Mouse (Mus musculus): ENCODE measurements around the gene Rcvrn.

Rcvrn gene

DNA sequence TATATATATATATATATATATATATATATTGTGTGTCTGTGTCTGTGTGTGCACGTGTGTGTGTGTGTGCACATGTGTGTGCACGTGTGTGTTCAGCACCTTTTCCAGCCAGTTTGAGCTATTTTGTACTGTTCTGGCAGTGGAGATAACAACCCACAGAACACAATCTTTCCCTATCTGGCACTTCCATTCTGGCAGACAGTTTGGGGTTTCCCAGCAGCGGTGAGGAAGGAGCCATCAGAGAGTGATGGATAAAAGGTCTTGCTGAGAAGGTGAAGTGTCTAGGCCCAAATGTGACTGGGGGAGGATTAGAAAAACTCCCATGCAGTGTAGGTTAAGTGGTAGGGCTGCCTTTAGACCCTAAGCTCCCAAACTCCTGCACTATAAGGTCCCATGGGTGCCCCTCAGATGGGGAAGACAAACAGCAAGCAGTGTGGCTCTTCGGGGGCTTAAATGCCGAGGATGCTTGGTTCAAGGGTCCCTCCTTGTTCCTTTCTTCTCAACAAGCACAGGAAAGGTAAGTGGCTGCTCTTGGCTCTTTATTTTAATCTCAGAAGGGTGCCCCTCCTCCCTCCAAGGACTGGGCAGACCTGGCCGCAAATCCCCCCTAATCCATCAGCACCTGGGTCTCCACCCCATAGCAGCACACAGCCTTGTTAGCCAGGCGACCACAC, at the start of gene Rcvrn:
Gene Rcvrn (plus strand): TSS at position 624 of the 674 bp plus-strand sequence.
- DNase-seq (ENCODE audit: low spot score), result no peak

DNA sequence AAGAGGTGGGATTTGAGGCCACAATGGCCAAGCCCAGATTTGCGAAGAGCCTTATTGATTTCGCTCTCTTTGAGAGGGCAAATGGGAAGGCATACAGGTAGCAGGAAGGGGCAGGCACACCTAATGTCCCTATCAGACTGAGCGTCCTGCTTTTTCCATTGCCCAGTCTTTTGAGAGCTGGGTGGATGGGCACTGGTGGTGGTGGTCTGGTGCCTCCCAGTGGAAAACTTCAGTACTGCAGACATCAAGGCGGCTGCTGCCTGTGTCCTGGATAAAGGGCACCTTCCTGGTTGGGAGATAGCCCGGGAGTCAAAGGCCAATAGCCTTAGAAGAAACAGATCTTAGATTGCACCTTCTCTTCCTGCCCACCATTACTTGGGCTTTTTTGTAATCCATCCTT, 47.4 kb upstream of the Rcvrn start:
- peak; percentile 84 for DNase-seq (ENCODE audit: low spot score)

DNA sequence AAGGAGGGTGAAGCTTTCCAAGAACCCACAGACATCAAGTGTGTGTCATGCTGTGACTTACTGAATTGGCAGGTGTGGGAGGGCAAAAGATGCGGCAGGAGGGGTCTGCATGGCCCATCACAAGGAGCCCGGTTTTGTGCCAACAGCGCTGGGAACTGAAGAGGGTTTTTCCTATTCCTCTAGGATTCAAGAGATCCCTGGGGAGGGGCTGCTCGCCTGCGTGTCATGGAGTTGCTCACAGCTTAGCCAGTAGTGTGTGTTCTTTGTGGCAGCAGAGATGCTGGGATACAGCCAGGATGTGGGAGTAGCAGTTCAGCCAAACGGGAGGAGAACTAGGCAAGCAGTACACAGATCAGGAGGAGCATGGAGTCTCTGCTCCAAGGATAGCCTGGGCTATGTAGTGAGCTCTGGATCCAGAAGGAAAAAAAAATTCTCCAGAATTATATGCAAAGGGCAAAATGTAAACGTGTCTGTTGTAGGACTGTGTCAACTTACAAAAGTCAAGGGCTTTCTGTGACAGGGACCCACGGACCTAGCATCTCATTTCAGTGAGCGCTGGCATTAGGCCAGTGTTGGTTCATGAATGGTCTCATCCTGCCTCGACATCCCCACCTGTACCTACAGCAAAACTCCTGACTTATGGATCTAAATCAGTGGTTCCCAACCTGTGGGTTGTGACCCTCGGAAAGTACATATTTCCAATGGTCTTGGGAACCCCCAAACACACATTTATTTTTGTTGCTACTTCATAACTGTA, 46.3 kb upstream of the Rcvrn start:
- DNase-seq (ENCODE audit: low spot score), result no peak

DNA sequence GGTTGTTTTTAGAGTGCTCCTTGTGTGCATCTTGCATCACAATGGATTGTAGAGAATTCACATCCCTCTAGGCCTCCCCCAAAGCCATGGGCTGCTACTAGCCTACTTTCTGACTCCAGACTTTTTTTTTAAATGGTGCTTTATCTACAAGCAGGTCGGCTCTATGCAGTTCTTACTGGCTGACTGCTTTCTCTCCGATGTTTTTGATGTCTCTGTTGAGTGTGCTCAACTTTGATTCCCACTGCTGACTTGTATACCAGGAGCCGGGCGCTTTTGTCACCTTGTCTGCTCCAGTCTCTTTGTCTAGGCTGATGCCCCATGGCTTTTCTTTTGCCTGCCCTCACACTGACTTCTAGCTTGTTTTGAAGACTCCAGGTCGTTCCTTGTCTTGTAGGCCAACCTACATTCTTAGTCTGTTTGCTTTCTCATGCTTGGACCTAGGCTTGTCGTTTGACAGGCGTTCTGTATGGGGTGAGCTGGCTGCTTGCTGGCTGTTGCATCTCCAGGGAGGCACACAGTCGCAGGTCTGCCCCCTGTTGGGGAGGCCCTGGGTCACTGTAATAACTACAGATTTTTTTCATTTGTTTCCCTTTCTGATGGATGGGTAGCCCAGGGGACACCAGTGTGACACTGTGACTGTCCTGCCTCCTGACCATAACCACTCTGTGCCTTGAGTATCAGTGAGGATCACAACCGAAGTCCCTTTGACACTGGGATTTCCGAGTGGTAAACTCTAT, 45.0 kb upstream of the Rcvrn start:
- DNase-seq (ENCODE audit: low spot score), result no peak

DNA sequence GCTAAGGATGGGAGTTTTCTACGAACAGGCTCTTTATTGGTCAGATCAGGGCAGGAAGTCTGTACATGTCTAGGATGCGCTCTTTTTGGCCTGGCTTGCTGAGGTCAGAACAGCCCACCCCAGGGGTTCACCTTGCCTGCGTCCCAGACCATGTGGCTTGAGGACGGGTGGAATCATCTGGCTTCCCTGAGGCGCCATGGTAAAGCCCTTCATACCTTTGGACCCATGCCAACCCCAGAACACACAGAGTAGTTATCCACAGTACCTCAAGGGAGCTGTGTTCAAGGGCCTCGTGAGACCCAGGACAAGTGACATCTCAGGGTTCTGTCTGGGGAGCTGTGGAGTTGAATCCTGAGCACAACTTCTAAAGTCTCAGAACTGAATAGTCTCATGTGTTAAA, 43.4 kb upstream of the Rcvrn start:
- DNase-seq (ENCODE audit: low spot score), result no peak

DNA sequence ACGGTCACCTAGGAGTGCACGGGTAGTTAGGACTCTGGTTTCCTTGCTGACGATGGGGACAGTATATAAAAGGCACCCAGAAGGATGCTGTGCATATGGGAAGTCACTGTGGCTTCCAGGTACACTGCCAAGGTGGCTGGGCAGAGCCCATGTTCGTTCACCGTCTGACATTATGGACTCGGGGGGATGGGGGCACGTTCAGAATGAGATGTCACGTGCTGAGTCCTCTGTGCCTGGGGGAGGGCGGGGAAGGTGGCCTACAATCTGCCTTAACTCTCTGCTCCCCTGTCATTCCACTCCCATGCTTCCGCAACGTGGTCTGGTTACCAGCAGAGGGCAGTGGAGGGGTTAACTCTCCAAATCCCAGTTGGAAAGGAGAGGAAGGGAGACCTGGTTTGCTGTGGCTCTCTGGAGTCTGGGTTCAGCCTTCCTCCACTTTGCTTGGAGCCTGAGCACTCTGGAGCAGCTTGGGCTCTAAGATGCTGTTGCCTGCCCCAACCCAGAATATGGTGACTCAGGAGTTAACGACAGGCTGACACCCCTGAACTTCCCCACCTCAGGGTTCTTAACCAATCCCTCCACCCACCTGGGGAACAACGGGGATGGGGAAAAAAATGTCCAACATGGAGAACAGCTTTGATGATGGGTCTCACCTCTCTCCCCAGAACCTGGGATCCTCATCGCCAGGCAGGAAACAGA, 42.8 kb upstream of the Rcvrn start:
- peak; percentile 81 for DNase-seq (ENCODE audit: low spot score)

DNA sequence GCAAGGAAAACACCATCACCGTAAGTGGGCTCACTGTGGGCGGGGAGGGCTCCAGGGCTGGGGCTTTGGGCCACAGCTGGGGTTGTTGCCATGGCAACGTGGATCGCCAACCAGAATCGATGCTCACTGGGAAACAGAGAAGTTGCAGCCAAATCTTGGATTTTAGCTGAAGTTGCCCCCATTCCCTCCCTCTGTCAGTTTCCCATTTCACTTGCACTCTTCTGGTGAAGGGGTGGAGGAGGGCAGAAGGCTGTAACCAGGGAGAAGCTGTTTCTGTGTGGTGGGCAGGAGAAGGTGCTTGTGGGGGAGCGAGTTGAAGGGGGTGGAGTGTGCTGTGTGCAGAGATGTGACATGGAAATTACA, 42.3 kb upstream of the Rcvrn start:
- DNase-seq (ENCODE audit: low spot score), result peak; percentile 28

DNA sequence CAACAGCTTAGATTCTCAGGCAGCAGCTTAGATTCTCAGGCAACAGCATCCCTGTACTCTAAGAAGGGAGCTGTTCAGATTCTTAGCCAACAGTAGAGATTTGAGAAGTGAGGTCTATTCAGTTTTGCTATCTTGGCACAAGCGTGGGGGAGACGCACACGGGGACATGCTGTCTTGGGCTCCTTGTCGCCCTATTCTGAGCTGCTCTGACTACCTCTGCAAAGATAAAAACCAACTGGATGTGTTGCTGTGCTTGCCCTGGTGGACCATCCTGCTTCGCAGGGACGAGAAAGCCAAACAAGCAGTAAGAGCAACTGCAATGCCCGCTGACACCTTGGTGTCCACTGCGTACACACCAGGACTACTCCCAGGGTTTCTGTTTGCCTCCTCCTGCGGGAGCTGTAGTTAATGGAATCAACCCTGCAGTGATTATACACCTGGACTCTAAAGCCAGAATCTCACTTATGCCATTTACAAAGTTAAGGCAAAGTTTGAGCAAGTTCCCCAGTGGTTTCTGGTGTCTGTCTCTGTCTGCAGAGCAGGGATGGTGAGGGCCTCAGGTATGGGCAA, 41.5 kb upstream of the Rcvrn start:
- DNase-seq (ENCODE audit: low spot score), result no peak

DNA sequence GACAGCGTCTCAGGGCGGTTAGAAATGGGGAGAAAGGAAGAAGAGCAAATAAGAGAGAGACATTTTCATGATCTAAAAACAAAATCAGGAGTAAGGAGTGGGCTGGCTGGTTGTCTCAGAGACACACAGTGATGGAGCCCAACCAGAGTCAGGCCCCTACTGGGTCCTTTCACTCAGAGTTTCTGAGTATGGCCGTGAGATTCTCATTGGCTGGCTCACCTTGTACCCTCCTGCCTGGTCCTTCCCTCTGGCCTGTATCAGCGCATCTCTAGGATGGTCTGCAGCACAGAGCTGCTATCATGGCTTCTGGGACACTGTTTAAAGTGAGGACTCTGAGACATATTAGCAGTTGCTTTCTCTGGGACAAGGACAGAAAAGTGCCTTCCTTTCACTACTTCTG, 40.6 kb upstream of the Rcvrn start:
- DNase-seq (ENCODE audit: low spot score), result no peak

DNA sequence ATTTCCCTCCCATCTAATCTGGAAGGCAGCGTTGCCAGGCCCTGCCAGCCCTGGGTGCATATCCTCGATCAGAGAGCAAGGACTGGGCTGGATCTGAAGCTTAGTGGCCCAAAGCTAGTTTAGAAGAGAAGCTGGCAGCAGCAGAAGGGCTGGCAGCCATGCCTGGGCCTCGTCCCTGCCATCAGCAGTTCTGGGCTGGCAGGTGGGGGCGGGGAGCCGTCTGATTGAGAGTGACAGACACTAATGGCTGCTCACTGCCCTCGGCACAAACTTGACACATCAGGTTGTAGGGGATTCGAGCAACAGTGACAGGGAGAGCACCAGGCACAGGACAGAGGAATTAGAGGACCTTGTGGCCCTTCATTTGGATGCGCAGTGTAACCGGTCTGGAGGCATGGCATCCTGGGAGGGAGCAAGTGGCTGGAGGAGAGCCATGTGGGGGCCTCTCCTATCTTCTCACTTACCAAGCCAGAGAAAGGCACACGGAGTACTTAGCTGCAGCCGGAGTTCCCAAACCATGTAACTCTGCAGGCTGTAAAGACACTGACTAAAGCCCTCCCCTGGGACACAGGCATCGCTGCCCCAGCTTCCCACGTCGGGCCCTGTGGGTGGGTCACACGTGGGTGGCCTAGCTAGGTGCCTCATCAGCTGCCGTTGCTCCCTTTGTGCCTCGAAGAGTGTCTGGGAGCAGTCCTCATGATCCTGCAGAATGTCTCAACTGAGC, 39.7 kb upstream of the Rcvrn start:
- no peak for DNase-seq (ENCODE audit: low spot score)

DNA sequence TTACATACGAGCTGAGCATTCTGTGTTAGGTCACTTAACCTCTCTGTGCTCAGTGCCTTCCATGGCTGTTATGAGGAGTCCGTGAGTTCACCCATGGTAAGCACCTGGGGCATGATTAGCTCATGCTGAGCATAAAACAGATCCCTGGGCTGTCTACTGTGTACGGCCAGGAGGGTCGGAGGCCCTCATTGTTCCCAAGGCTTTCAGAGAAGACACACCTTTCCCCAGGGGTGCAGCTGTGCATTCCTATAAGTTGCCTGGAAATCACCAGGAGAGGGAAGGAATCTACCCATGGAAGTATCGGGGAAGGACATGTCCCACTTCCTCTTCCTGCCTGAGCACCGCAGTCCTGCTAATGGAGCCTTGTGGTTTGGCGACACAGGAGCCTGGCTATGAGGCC, 38.8 kb upstream of the Rcvrn start:
- no peak for DNase-seq (ENCODE audit: low spot score)

DNA sequence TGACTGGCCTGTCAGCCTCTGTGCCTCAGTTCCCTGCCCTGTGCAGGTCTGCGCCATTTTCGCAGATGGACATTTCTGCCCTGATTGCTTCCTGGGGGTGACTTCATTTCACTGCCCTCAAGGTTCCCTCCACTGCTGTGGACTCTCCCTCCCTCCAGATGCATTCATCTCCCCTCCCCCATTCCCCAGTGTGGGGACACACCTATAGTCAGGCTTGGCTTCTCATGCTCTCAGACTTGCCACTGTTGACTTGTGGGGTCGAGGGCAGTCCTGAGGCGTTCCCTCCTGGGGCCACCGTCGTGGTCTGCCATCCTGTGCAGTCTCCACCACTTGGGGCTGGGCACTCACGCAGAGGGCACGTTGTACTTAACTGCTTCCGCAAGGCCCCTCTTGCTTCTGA, 38.3 kb upstream of the Rcvrn start:
- no peak for DNase-seq (ENCODE audit: low spot score)

DNA sequence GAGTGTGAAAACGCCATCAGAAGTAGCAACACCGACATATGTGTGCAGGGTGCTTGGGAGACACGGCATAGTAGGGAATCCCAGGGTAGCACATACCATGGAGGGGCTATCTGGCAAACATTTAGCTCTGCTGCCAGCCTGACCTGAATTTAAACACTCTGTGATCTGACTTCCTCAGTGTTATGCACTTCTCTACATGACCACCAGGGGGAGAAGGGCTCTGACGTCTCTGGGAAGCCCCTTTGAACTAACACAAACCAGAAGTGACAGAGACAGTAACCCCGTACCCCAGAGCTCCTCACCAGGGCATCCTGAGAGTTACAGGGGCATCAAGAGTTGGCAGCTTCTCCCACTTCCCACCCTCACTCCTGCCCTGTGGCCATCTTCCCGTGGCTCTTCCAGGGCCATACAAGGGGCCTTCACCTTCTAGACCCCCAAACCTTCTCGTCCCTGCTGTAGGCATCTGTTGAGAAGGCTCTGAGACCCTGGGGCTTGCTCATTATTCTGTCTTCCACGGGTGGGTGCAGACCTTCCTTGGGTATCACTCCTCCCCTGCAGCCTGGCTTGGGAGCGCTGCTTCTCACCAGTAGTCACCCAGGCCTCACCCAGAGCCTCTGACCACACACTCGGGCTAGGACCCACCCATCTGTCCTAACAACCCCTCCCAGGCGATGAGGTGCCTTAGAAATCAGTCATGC, 37.3 kb upstream of the Rcvrn start:
- peak; percentile 82 for DNase-seq (ENCODE audit: low spot score)

DNA sequence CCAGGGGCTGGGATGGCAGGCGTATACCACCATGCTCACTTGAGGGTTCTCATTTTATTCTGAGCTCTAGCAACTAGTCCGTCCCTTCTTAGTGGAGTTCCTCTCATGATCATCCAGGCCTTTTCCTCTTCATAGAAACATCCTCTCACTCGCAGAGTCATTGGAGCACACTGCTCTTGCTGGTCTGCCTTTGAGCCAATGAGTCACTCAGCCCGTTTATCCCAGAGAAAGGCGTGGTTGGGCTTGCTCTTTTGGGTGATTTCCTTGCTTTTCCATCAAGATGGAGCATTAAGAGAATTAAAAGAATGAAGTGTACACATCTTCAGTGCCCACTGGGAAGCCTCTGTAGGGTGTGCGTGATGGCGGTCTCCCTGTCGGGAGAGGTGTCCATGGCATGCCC, 33.7 kb upstream of the Rcvrn start:
- no peak for DNase-seq (ENCODE audit: low spot score)

DNA sequence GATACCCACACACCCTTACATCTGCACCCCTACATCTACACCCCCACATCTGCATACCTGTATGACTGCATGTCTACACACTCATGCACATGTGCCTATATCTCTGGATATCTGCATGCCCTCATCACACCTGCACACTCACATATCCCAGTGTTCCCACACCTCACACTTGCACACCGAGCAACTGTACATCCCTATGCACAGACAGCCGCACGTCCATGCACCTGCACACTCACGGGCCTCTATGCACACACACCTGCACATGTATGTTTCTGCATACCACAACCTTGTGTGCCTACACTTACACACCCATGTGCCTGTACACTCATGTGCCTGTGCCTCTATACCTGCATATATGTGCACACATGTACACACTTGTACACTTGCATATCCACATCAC, 31.7 kb upstream of the Rcvrn start:
- no peak for DNase-seq (ENCODE audit: low spot score)

DNA sequence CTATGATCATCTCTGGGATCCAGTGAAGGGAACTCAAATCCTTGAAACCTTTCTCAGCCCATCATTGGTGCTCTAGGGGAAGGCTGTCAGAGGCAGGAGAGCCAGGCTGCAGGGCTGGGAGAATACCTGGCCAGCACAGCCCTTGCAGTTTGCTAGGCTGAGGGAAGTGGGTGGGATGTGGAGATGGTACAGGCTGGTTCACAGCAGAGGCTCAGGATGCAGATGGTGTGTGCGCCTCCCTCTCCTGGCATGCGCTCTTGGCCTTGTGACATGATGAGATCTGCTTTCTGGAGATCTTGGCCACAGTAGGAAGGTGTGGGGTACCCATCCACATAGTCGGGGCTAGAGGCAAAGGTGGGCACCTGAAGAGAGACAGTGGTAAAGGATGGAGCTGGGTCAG, 30.9 kb upstream of the Rcvrn start:
- DNase-seq (ENCODE audit: low spot score), result no peak

DNA sequence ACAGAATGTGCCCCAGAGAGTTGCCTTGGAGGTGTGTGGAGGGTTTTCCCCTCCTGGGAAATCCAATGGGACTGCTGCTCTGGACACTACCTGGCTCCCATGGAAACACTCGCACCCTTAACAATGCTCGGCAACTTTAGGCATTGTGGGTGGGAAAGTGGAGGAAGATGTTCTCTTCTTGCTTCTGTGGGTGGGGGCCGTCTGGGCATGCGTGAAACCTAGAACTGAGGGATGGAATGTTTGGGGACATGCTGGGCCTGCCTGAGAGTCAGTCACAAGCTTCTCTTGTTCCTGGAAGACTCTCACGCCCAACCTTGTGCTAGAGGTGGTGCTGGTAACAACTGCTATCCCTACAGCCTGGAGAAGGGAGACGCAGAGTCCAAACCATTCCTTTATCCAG, 30.2 kb upstream of the Rcvrn start:
- no peak for DNase-seq (ENCODE audit: low spot score)

DNA sequence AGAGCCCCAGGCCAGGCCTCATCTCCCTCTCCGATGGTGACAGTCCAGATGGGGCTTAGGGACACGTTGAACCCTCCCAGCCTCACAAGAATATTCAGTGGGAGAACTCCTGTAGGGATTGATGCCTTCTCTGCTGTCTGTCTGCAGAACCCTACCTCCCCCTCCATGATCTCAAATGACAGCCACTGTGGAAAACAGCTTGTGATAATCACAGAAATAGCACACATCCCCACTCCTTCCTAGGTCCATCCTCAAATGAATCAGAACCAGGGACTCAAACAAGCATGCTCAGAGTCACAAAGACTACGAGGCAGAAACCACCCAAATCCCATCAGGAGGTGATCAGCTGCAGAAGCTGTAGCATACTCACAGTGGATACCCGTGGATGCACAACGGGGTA, 29.0 kb upstream of the Rcvrn start:
- no peak for DNase-seq (ENCODE audit: low spot score)

DNA sequence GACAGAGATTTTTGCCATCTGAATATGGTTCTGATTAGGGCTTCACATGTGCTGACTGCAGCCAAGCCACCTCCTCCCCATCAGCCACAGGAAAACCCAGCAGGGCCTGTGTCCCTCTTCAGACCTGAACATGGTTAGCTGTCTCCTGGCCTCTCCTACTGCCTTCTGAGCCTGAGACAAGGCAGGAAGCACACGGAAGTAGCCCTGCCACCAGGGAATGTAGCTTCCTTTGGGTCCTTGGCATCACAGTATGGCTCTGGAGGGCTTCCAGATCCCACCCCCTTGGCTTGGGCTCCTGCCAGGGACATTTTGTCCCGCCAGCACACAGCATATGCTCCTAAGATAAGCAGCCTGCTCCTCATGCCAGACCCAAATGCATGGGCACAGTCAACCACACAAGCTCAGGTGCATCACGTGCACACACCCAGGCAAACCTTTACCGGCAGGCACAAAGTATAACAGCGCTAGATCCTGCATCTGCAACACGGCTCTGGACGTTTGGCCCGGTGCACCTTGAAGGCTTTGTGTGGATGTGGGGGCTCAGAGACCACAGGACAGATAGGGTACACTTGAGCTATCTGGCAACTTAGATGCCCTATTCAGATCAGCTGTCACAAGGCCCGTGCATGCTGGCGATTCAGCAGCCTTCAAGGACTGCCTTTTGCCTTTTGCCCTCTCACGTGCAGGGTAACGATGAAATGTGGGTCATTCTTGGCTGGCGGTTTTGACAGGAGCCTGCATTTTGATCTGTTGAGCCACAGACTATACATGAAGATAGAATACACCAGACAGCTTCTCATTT, 27.4 kb upstream of the Rcvrn start:
- DNase-seq (ENCODE audit: low spot score), result no peak

DNA sequence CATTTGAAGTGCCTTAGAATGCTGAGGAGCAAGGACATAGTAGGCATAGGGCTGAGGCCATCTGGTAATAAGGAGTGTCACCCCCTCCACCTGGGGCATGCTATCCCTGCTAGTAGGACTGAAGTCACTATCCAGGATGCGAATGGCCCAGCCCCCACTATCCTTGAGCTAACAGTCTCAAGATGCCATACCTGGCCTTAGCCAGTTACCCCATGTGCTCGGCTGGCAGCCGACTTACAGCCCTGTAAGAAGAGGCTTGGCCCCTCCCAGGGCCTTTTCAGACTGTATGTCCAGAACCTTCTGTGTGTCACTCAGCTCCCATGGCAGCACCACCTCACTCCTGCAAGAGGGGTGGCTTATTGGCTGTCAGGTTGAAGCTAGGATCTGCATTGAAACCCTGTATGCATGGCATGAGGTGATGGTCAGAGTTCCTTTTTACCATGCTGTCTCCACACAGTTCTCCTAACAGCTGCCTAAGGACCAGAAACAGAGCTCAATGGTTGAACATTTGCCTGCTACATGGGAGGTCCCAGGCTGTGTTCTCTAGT, 26.6 kb upstream of the Rcvrn start:
- no peak for DNase-seq (ENCODE audit: low spot score)

Measured in embryo, embryonic 10.5 days (tissue).